Mouse (Mus musculus): ENCODE results near the gene Cxxc4. TPM values are rescaled to one million over a fixed set of nuclear protein-coding genes. Genes with fewer than 3 reads are reported as not detected.

The Cxxc4 gene
- polyA plus RNA-seq (2012; ENCODE audit: low replicate concordance): 0.11 TPM in 1 of 2 replicates, not detected in the other

DNA sequence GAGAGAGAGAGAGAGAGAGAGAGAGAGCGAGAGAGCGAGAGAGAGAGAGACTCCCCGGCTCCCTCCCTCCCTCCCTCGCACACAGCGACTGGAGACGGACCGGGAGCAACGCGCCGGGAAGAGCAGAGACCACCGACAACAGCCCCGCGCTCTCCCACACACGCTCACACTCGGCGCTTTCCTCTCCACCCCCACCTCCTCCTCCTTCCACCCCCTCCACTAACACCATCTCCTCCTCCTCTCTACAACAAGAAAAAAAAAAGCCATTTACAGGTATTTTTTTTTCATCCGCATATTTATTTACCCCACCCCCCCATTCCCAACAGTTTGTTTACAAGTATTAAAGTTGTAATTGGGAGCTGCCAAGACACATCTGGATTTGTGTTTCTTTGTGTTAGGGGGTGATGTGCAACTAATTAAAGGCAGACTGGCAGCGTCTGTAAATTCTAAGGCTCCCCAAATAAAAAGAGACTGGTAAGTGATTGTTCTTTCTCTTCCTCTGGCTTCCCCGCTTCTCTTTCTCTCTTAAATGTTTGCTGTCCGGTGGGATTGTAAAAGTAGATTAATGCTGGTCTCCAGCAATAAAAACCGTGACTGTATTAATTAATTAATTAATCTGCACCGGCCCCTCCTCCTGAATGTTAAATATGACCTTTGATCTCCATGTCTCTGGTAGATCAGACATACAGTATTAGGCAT, at the start of gene Cxxc4:
Gene Cxxc4 (plus strand): TSS at position 71 of the 699 bp plus-strand sequence.

All from leukemia stem cell, adult 10-12 weeks (primary cell).